Mouse (Mus musculus): ENCODE data around the gene Taf15.

- no peak for TF ChIP-seq CTCF (IDR thresholded peaks at IDR 0.05 in 2 of 3, conservative IDR thresholded peaks at IDR 0.05 in 1 of 3; ENCODE audit: control insufficient read depth in 1 of 3, insufficient read depth in 1 of 3, low read depth in 2 of 3, low read length in 3 of 3, poor library complexity in 1 of 3, severe bottlenecking in 1 of 3)
- TF ChIP-seq POLR2A (IDR thresholded peaks at IDR 0.05; ENCODE audit: control insufficient read depth in 1 of 2, insufficient read depth in 1 of 2, low read depth in 1 of 2, low read length in 2 of 2, poor library complexity in 1 of 2), result no peak
- no peak for TF ChIP-seq GABPA (IDR thresholded peaks at IDR 0.05; ENCODE audit: low read depth, low read length)
- no peak for TF ChIP-seq TBP (IDR thresholded peaks at IDR 0.05; ENCODE audit: low read depth, low read length)
- no peak for TF ChIP-seq ZC3H11A (IDR thresholded peaks at IDR 0.05; ENCODE audit: low read depth, low read length)
- TF ChIP-seq EP300 (IDR thresholded peaks at IDR 0.05; ENCODE audit: low read depth in 1 of 2, low read length in 2 of 2), result no peak
- TF ChIP-seq RCOR1 (IDR thresholded peaks at IDR 0.05; ENCODE audit: low read depth, low read length), result no peak
Measured at GRCm38 (mm10) chr11:83450550-83450949, 22.3 kb upstream of the Taf15 start.

Measured in MEL (cell line).